Mouse (Mus musculus) midbrain, embryonic 14.5 days (tissue): ENCODE results near the gene Mbip. TPM values are rescaled to one million over a fixed set of nuclear protein-coding genes. Genes with fewer than 3 reads are reported as not detected.

Experiments
- ATAC-seq: fragments of 200-750 bp; cut with Nextera tagmentation; 2 replicates; pipeline ENCODE4 v1.8.0; 2017; ENCODE audit warnings: moderate number of reproducible peaks, moderate library complexity; ENCODE audit not compliant: low FRiP score, low TSS enrichment
- DNase-seq: peaks from one replicate; pipeline ENCODE4 v3.0.0-alpha.2; 2015
- H3K27ac ChIP-seq: fragments of 300-500 bp; sonication (generic); replicated peaks from 2 replicates; pipeline ENCODE4 v1.5.1; 2014; ENCODE audit warnings: mild to moderate bottlenecking, low read depth, low read length, moderate library complexity
- H3K27me3 ChIP-seq: fragments of 300-500 bp; sonication (generic); 2 replicates; pipeline ENCODE4 v1.6.1; 2014; ENCODE audit warnings: low read length, control low read depth, mixed read lengths; ENCODE audit not compliant: control insufficient read depth, insufficient read depth
- H3K36me3 ChIP-seq: fragments of 300-500 bp; sonication (generic); 2 replicates; pipeline ENCODE4 v1.6.1; 2014; ENCODE audit warnings: low read length, control low read depth; ENCODE audit not compliant: control insufficient read depth, insufficient read depth
- H3K4me1 ChIP-seq: fragments of 300-500 bp; sonication (generic); 2 replicates; pipeline ENCODE4 v1.6.1; 2014; ENCODE audit warnings: mild to moderate bottlenecking, antibody characterized with exemption, low read length, control low read depth; ENCODE audit not compliant: control insufficient read depth, insufficient read depth
- H3K4me2 ChIP-seq: fragments of 300-500 bp; sonication (generic); 2 replicates; pipeline ENCODE4 v1.6.1; 2014; ENCODE audit warnings: mild to moderate bottlenecking, low read length, moderate library complexity
- H3K4me3 ChIP-seq: fragments of 300-500 bp; sonication (generic); replicated peaks from 2 replicates; pipeline ENCODE4 v1.5.1; 2014; ENCODE audit warnings: low read depth, low read length
- H3K9ac ChIP-seq: fragments of 300-500 bp; sonication (generic); replicated peaks from 2 replicates; pipeline ENCODE4 v1.6.1; 2014; ENCODE audit warnings: mild to moderate bottlenecking, low read length, moderate library complexity
- H3K9me3 ChIP-seq: fragments of 300-500 bp; sonication (generic); 2 replicates; pipeline ENCODE4 v1.6.1; 2016; ENCODE audit warnings: low read length, control low read depth, mixed read lengths; ENCODE audit not compliant: control insufficient read depth
- whole genome bisulfite sequencing: fragments of 180-500 bp; shearing (Covaris S2); extraction: QIAGEN DNeasy Blood & Tissue Kit; methylation state at CpG from one replicate; pipeline ENCODE4 v1.1.7; 2014; 5-methylcytosine and 5-hydroxymethylcytosine counted together
- polyA plus RNA-seq: library from polyadenylated mRNA; unstranded; fragments of >200 nt; fragmentation: Nextera tagmentation; extraction: Ambion mirVana; gene quantifications from 2 replicates; pipeline ENCODE4 v1.2.1, GENCODE M21; 2014

The Mbip gene
- polyA plus RNA-seq: 45.4 and 52.7 TPM in 2 replicates

DNA sequence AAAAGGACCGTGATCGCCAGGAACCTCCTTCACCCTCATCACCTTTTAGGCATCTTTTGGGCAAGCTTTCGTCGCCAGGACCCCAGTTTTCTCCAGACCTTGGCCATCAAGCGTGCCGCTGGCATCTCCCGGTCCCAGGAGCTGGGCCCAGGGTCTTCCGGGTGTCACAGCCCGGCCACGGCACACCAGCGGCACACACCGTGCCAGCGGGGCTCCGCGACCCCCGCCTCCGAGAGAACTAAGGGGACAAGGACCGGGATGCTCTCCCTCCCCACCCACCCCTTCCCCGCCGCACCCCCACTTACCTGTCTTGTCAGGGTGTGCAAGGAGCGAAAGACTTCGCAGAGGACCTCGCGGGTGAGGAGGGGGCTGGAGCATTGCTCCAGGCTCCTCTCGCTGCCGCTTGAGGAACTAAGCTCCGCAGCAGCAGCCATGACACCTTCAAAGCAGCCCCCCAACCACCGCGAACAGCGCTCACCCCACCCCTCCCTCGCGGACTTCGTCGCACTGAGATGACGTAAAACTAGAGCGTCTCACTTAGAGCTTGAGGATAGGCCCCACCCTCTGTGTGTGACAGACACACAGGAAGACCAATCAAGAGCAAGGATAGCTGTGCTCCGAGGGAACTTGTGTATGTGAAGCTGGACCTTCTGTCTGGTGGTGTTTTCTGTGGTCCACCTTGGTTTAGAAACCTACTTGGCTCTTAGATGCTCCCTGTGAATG lies at the start of gene Mbip:
TSS of gene Mbip (minus strand) at position 528 of the 723 bp plus-strand sequence.
- Histone ChIP-seq H3K9me3 (no peaks in the 10 kb centered on the region), H3K9ac (peak within 1 kb of the TSS; percentile 87), H3K4me3 (peak within 1 kb of the TSS; percentile 83), H3K36me3 (no peaks in the 10 kb centered on the region), H3K27me3 (no peaks in the 10 kb centered on the region), H3K27ac (peak within 1 kb of the TSS; percentile 85), H3K4me1 (peaks cover 6% of the 10 kb centered on the region), H3K4me2 (peak within 1 kb of the TSS; percentile 68)
- DNase-seq (peak; percentile 99), ATAC-seq (peak; percentile 100)
- WGBS: under 1% methylated on average over 37 of the region's 37 CpGs

DNA sequence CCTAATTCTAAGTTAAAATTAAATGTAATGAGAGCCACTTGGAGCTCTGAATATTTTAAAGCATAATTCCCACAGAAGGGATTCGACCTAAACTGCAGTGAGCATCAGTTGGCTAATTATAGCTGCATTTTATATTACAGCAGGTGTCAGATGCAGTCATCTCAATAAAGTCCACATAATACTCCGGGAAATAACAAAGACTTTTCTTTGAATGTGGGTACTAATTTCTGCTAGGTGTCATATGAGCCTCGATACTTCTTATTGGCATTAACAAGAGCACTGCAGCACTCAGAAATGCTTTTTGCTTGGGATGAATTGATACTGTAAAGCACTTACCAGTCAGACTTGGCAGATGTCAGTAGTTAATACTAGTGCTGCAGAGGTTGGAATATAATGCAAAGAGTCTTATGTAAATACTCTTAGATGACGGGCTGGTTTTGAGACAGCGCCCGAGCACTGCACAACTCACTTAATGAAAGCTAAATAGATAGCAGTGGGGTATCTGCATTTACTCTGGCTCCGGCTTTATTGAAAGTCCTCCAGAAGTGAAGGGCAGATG lies 42.0 kb upstream of the Mbip start:
- Histone ChIP-seq H3K27me3 (no peaks in the 10 kb centered on the region), H3K9ac (no peak overlapping the region), H3K4me1 (peaks cover 14% of the 10 kb centered on the region; the same call in 1 of the 2 replicates), H3K27ac (peak overlapping the region; percentile 16; the same call in 1 of the 2 replicates), H3K9me3 (no peaks in the 10 kb centered on the region), H3K4me2 (peak overlapping the region; percentile 23), H3K4me3 (no peak overlapping the region), H3K36me3 (no peaks in the 10 kb centered on the region)
- DNase-seq: peak; percentile 38
- no peak; the same call in 1 of the 2 replicates for ATAC-seq
- WGBS: 31% methylated on average over 7 of the region's 7 CpGs

DNA sequence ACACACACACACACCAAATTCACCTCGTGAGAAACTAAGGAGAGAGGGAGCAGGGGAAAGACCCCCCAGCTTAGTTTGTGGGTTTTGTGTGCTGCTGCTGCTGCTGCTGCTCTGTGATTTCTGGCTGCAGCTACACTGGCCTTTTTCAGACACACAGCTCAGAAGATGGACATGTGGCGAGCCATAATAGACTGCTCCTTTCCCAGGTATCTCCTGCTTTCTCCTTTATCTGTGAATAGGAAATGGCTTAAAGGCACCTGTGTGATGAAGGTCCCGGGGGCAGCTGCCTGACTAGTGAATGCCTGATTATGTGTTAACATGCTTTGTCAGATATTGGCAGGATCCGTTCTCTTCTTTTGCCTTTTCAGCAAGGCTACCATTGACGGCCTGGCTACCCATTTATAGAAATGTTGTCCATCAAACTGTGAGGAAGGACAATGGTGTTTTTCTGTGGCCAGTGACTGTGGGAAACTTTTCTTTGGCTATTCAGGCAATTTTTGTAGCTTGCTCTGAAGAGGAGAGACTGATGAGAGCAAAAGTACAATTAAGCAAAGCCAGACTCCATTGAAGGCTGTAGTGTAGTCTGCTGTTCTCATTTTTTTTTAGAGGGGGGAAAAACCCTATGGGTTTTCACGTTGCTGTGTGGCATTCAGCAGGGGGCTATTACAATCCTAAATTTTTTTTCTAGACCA lies 41.4 kb upstream of the Mbip start:
- 13% methylated on average over 6 of the region's 6 CpGs for WGBS
- H3K4me1 ChIP-seq: peaks cover 14% of the 10 kb centered on the region; the same call in 1 of the 2 replicates
- H3K27me3 ChIP-seq: no peaks in the 10 kb centered on the region
- H3K4me2 ChIP-seq: peak overlapping the region; percentile 23
- H3K4me3 ChIP-seq: no peak overlapping the region
- H3K9me3 ChIP-seq: no peaks in the 10 kb centered on the region
- H3K36me3 ChIP-seq: no peaks in the 10 kb centered on the region
- H3K9ac ChIP-seq: no peak overlapping the region
- peak overlapping the region; percentile 16; the same call in 1 of the 2 replicates for H3K27ac ChIP-seq
- ATAC-seq (no peak; the same call in 1 of the 2 replicates), DNase-seq (peak; percentile 38)

DNA sequence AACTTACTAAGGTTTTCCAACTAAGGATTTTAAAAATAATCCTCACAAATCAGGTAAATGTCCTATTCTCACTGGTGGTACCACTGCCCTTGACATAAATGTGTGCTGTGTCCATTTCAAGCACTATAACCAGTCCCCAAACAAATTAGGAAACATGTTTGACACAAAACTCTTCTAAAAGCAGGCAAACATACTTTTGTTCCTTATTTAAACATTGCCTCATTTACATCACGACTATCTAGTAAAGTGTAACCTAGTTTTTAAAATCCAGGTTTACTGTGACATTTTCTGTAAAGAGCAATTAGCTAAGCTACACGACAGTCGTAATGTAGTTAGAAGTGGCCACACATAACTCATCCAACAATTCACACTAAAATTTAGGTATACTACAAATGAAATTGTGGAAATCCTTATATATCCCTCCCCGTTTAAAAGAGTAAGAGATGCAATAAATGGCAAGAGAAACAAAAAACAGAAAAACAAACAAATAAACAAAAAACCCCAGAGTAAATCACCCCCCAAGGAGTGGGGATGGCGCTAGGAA lies 851 bp downstream of the Mbip start:
- DNase-seq (peak; percentile 10), ATAC-seq (no peak)
- peaks cover 6% of the 10 kb centered on the region for H3K4me1 ChIP-seq
- no peaks in the 10 kb centered on the region for H3K36me3 ChIP-seq
- no peaks in the 10 kb centered on the region for H3K9me3 ChIP-seq
- H3K27me3 ChIP-seq: no peaks in the 10 kb centered on the region
- H3K4me3 ChIP-seq: peak overlapping the region; percentile 83
- no peak overlapping the region; the same call in 1 of the 2 replicates for H3K27ac ChIP-seq
- peak overlapping the region; percentile 68 for H3K4me2 ChIP-seq
- WGBS: 8% methylated on average over 5 of the region's 5 CpGs
- peak overlapping the region; percentile 87 for H3K9ac ChIP-seq

DNA sequence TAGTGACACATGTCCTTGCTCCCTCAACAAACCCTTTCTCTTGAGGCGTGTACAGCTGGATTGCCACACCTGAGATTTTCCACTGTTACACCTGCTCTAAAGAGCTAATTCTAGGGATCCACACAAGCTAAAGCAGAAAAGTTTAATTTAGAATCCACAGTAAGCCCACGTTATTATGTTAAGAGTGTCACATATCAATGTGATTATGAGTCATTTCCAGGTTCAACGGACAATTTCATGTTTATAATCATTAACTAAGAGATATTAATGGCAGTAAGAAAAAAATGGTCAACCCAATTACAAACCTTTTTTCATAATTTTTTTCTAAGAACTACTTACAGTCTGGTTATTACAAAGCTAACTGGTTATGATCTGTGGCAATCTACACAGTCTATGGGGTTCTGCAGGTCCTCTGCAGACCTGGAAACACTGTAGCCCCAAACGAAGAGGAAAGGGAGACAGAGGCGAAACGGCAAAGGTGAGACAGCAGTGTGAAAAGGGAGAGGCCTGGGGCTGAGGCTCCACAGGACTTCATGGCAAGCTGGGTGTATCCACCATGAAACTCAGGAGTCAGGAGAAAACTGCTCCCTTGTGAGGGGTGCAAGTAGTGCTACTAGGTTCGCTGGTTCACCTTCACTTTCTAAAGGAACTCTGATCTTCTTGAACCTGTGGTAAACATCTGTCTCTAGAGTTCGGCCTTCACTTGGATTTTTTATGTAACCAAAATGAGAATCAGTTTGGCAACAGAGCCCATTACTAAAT lies 6.2 kb downstream of the Mbip start:
- 75% methylated on average over 8 of the region's 8 CpGs for WGBS
- H3K4me2 ChIP-seq: no peak overlapping the region
- H3K4me1 ChIP-seq: peaks cover 2% of the 10 kb centered on the region; the same call in 1 of the 2 replicates
- peaks cover 35% of the 10 kb centered on the region for H3K36me3 ChIP-seq
- ATAC-seq: no peak
- H3K27ac ChIP-seq: no peak overlapping the region
- H3K9ac ChIP-seq: no peak overlapping the region
- no peaks in the 10 kb centered on the region for H3K27me3 ChIP-seq
- DNase-seq: no peak
- H3K9me3 ChIP-seq: no peaks in the 10 kb centered on the region
- no peak overlapping the region for H3K4me3 ChIP-seq

DNA sequence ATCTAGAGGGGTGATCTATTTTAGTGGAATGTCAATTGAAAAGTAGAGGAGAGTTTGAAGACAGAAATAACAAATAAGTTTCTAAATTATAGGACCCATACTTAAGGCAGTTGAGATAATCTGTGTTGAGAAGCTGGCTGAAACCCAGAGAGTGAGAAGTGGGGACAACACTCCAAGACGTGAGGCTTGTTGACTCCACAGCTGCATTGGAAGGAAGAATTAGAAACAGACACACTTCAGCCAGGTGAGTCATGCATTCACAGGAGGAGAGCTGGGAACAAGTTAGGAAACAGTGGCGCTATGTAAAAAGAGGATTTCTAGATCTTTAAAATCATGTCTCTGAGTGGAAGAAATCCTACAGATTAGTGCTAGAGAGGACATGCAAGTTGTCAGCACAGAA lies 12.2 kb downstream of the Mbip start:
- no peaks in the 10 kb centered on the region for H3K27me3 ChIP-seq
- no peaks in the 10 kb centered on the region for H3K9me3 ChIP-seq
- H3K4me1 ChIP-seq: no peaks in the 10 kb centered on the region
- ATAC-seq: no peak
- DNase-seq: no peak
- no peak overlapping the region for H3K27ac ChIP-seq
- no peak overlapping the region for H3K9ac ChIP-seq
- 92% methylated on average over 2 of the region's 2 CpGs for WGBS
- H3K4me3 ChIP-seq: no peak overlapping the region
- H3K4me2 ChIP-seq: no peak overlapping the region
- H3K36me3 ChIP-seq: peaks cover 66% of the 10 kb centered on the region

DNA sequence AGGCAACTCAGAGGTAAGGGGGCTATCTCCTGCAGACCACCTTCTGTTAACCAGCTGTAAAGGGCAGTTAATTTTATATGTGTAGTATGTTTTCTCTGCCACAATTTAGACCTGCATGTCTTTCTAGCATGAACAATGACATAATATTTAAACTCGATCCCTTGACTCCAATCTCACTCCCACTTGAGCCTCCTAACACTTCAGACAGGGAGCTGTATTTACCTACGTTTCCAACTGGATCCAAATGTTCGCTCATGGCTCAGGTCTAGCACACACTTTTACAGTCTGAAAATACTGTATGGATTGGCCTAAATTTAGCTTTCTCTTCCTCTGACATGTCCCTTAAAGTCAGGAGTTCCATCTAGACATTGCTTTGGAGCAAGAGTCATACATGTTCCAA lies 13.2 kb downstream of the Mbip start:
- ATAC-seq: no peak
- H3K36me3 ChIP-seq: peaks cover 70% of the 10 kb centered on the region

DNA sequence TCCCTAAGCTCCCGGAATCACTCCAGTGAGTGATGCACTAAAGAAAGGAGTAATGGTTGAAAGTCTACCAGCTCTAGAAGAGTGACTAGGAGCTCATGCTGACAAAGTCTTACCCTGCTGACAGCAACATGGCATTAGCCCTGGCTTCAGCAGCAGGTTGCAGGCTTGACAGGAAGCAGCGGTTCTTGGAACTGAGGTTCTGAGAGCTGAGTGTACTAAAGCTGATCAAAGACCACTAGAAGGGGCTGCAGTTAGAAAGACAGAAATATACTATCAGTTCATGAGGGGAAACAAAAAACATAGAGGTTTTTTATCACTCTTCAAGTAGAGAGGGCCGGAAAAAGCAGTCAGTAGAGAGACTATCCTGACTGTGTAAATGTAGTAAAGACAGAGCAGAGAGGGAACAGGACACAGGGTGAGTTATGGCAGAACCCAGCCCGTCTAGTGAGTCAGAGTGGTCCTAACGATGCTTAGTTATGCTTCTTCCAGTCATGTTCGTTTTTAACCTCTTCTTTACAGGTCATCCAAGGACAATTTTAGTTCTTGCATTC lies 18.2 kb downstream of the Mbip start:
- Histone ChIP-seq H3K36me3 (peaks cover 46% of the 10 kb centered on the region), H3K27ac (no peak overlapping the region), H3K4me3 (no peak overlapping the region), H3K4me1 (no peaks in the 10 kb centered on the region), H3K4me2 (no peak overlapping the region), H3K9ac (no peak overlapping the region), H3K9me3 (no peaks in the 10 kb centered on the region), H3K27me3 (no peaks in the 10 kb centered on the region)
- DNase-seq (no peak), ATAC-seq (no peak)
- 93% methylated on average over 6 of the region's 6 CpGs for WGBS

More for the DNA sequence above, 13.2 kb downstream of the Mbip start:
- no peak overlapping the region for H3K27ac ChIP-seq
- no peaks in the 10 kb centered on the region for H3K4me1 ChIP-seq
- no peak for DNase-seq
- H3K9me3 ChIP-seq: no peaks in the 10 kb centered on the region
- H3K27me3 ChIP-seq: no peaks in the 10 kb centered on the region
- no peak overlapping the region for H3K9ac ChIP-seq
- H3K4me2 ChIP-seq: no peak overlapping the region
- WGBS: 95% methylated on average over 3 of the region's 3 CpGs
- H3K4me3 ChIP-seq: no peak overlapping the region
